Mouse (Mus musculus) cerebellum, postnatal 25 days (tissue): ENCODE data around the gene Ate1.
"Not testable (repeated sequence)": the region's sequence is repeated elsewhere in the genome, so short reads cannot be mapped to it uniquely, and the experiment has no call there.

ENCODE experiments used
- DNase-seq, 2 experiments: peaks; one replicate each; pipeline ENCODE4 v3.0.0; 2021; ENCODE audit warnings: mixed read lengths in 2 of 2

Ate1 gene

DNA sequence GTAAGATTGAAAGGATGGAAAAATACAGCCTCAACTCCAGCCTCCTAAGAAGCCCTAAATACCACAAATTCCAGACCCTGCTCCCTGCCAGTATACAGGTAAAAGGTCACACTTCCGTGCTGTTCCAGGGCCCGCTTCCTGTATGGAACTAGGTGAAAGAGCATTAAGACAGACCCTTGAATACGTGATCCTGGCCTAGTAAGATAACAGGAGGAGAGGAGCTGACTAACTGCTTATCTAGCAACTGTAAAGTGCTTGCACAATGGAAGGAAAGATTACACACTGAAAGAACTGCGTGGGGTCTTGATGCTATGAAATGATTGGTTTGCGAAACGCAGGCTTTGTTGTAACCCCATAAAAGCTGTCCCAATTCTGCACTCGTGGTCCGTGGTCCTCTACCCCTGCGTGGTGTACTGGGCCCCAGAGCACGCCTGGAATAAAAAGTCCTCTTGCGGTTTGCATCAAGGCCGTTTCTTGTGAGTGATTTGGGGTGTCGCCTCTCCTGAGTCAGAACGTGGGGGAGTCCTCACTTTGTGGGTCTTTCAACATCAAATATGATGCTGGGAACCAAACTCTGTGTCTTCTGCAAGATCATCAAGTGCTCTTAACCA lies 748 bp upstream of the Ate1 start:
- no peak for DNase-seq

DNA sequence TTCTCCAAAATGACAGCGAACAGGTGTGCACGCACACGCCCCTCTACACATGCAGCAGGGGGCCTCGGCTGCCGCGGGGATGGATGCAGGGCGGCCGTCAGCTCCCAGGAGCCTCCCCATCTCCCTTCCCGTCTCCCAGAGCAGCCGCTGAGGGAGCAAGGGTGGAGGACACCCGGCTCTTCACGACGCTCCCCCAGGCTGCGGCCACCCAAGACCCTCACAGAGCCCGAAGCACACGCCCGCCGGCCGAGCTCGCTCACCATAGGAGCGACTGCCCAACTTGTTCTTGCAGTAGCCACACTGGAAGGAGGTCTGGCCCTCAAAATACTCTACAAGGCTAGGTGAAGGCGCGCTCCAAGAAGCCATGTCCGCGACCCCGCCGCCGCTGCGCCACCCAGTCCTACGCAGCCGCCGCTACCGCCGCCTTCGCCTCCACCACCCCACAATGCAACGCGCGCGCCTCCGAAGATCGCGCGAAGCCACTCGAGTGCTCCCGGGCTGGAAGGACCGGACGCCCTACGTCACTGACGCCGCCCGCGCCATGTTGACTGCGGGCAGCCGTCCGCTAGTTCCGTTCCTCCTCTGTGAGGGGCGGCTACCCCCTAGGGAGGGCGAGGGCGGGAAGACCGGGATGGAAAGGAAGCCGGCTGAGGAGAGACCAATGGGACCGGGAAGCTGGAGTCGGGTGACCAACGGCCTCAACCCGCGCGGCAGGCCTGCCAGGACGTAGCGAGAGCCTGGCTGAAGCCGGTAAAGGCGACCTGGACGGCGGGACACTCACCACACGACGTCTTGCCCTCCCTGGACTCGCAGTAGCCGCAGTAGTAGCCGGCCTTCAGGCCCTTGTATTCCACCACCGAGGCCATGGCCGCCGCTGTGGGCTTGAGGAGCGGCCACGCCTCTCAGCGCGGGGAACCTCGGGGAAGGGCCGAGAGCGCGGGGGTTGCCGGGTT lies 797 bp downstream of the Ate1 start:
- peak; percentile 99 to 100 for DNase-seq

- peak; percentile 21 to 25 for DNase-seq
Observed at GRCm38 (mm10) chr7:130518213-130519095, 1.7 kb downstream of the Ate1 start.

- no peak for DNase-seq
Observed at GRCm38 (mm10) chr7:130510243-130510642, 9.9 kb downstream of the Ate1 start.

- DNase-seq, result no peak
Observed at GRCm38 (mm10) chr7:130503006-130503405, 17.2 kb downstream of the Ate1 start.

DNA sequence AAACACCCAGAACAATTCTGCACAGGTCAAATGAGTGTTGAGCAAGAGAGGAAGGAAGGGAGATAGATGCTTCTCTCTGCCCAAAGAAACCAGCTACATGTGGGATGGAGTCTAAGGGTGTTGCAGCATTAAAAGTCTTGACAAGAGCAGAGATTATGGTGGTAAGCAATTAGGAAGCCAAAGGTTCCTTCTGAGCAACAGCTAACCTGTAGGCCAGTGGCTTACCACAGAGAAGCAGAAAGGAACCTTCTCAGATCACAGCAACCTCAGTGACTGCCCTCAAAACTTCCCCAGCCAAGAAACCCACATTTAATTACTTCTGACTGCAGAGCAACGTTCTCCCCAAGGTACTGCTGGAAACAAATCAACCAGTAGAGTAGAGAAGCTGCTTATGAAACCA lies 18.7 kb downstream of the Ate1 start:
- DNase-seq, result no peak

GRCm38 (mm10) chr7:130493346-130493745 lies 26.8 kb downstream of the Ate1 start:
- DNase-seq, result no peak

GRCm38 (mm10) chr7:130492026-130492425 lies 28.1 kb downstream of the Ate1 start:
- DNase-seq, result no peak

DNA sequence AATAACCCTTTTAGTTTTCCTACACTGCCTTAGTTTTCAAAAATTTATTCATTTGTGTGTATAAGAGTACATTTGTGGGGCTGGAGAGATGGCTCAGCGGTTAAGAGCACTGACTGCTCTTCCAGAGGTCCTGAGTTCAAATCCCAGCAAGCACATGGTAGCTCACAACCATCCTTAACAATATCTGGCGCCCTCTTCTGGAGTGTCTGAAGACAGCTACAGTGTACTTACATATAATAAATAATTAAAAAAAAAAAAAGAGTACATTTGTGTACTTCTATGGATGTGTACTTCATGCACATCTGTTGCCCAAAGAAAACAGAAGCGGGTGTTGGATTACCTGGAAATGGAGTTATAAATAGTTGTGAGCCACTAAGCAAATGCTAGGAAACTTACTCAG lies 41.2 kb downstream of the Ate1 start:
- not testable (repeated sequence) for DNase-seq

DNA sequence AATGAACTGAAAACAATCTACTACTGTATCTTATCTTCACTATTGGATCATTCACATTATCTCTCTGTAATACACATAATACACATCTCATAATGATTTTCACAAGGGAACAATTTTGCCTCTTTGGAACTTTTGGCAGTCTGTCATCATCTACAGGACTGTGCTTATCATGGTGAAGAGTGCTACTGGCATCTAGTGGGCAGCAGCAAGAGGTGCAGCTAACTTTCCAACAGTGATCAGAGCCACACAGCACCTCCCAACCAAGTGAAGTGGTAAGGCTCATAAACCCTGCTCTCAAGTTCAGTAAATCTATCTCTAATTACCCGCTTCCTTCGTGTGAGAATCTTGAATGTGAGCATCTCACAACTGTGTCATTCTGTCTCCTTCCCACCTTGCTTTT lies 44.2 kb downstream of the Ate1 start:
- peak; percentile 43 to 63 for DNase-seq

DNA sequence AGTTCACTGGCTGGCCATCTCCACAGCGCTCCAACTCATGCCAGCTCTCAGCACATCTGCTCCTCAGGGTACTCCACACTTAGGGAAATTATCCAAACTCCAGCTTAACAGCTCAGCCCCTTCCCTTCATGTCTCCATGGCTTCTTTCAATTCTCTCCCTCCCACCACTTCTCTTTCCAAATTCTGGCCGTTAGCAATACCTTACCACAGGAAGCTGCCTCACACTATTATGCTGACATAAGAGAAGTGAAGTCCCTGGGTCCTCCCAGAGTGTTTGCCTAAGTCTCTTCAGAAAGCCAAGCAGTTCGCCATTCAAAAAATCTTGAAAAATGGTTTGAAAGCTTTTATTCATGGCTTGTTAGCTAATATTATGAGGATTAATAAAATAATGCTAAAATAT lies 46.3 kb downstream of the Ate1 start:
- DNase-seq, result no peak

DNA sequence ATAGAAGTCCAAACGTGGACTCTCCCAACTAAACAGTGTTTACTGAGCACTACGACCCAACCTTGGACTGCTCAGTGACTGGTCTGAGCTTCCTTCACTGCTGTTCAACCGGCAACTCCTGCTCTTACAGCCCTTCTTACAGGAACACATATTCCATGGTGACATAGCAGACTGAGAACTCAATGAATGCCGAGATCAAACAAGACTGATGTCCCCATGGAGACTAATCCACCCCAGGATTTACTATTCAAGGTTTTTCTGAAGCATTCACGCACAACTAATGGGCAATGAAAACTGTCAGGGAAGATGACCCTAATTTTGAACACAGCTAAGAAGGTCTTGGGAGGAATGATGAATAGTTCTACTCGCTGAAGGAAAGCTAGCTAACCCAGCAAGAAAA lies 47.5 kb downstream of the Ate1 start:
- DNase-seq, result no peak

DNA sequence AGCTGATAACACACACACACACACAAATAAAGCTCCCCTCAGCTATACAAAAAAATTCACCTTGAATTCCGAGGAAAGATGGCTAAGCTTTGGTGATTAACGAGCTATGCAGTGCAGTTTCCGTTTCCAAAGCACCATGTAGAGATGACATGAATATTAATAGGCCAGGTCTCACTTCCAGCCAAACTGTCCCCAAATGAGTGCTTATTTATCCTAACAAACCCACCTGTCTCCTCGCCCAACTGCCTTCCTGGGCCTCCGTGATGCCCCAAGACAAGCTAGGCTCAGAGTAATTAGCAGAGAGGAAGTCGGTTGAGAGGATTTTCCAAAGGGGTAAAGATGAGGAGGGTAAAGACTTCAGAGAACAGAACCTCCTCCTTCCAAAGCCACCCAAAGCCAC lies 49.1 kb downstream of the Ate1 start:
- no peak for DNase-seq

GRCm38 (mm10) chr7:130455587-130456246 lies 64.5 kb downstream of the Ate1 start:
- DNase-seq, result no peak

DNA sequence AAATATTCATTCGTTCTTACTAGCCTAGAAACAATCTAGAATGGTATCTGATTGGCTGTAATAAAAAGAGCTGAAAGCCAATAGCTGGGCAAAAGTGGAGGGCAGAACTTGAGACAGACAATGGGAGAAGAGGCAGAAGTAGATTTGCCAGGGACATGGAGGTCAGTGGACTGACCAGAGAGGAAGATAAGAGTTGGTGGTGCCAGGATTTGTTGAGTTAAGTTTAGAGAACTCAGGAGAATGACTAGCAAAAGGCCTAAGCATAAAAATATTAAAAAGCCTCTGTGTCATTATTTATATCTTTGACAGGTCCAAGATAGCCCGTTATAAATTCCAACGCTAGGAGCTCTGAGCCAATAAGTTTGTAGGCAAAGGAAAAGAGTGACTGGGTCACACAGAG lies 65.9 kb downstream of the Ate1 start:
- DNase-seq, result no peak

DNA sequence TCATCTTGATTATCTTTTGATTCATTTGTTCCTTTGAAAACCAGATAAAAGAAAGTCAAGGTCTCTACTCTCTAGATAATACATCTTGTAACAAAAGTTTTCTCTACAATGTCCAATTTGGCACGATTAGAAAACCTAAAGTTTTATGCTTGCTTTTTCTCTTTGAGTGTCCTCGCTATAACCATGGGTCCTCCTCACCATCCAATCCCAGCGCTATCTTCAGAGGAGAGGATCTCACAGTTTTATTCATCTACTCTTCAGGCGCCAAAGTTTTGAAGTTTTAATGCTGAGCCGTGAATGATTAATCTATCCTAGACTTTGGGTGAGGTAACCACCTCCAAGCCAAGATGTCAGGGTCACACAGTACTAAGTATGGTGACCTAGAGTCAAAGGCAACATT lies 84.4 kb downstream of the Ate1 start:
- DNase-seq, result no peak

- DNase-seq, result no peak
Observed at GRCm38 (mm10) chr7:130432141-130432540, 88.0 kb downstream of the Ate1 start.

DNA sequence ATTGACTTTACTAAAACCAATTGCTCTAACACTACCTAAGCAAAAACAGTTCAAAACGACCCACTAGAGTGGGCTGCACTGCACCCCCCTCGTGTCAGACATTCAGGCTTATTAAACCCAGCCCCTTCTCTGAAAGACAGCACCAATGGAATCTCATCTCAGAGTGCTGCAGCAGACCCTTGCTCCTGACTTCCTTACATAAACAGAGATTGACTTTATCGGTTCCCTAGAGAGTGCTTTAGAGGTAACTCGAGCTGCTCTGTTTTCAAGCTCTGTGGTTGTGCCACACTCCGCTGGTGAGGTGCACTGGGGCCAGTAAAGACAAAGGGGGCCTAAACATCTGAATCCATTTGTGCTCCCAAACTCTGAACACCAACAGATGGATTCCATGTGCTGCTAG lies 93.6 kb downstream of the Ate1 start:
- DNase-seq, result no peak

- DNase-seq, result no peak
Observed at GRCm38 (mm10) chr7:130425991-130426390, 94.2 kb downstream of the Ate1 start.

- no peak for DNase-seq
Observed at GRCm38 (mm10) chr7:130419961-130420360, 100.2 kb downstream of the Ate1 start.

GRCm38 (mm10) chr7:130407622-130408021 lies 112.5 kb downstream of the Ate1 start:
- DNase-seq, result no peak

GRCm38 (mm10) chr7:130403346-130403745 lies 116.8 kb downstream of the Ate1 start:
- no peak for DNase-seq

GRCm38 (mm10) chr7:130394697-130395096 lies 125.5 kb downstream of the Ate1 start:
- DNase-seq, result no peak
